Mouse (Mus musculus): ENCODE results near the gene Ccz1. TPM values are rescaled to one million over a fixed set of nuclear protein-coding genes. Genes with fewer than 3 reads are reported as not detected.

The Ccz1 gene
- total RNA-seq, 2 experiments from 2014 or later: 54.1 to 62.9 TPM

- no peak for DNase-seq
Observed at GRCm38 (mm10) chr5:143943231-143944125, 71.2 kb downstream of the Ccz1 start.

GRCm38 (mm10) chr5:143941588-143941987 is 73.1 kb downstream of the Ccz1 start:
- DNase-seq: no peak

Other genes starting within 250 kb of the Ccz1 start
- gene Eif2ak1, start 197.1 kb downstream of the Ccz1 start, total RNA-seq (2021): 10 to 100 TPM; 34.9 to 39.2 TPM
- gene Ankrd61, start 117.2 kb downstream of the Ccz1 start, total RNA-seq (2021): not detected
- gene Aimp2, start 105.0 kb downstream of the Ccz1 start, total RNA-seq (2021): 10 to 100 TPM; 38.3 to 39.0 TPM
- gene Pms2, start 104.9 kb downstream of the Ccz1 start, total RNA-seq (2021): 1 to 10 TPM; 9.3 to 9.4 TPM
- gene Gm42421, start 86.7 kb downstream of the Ccz1 start, total RNA-seq (2021): under 1 TPM in 1 of 2 experiments, not detected in 1; 0.46 TPM
- gene Rsph10b, start 81.8 kb downstream of the Ccz1 start, total RNA-seq (2021): 1 to 10 TPM; 1.8 to 8.8 TPM
- not detected for gene Ocm, start 11.8 kb upstream of the Ccz1 start, total RNA-seq (2021)
- gene Lmtk2, start 85.6 kb upstream of the Ccz1 start, total RNA-seq (2021): 10 to 100 TPM; 33.6 to 34.1 TPM
- gene Bhlha15, start 175.4 kb upstream of the Ccz1 start, total RNA-seq (2021): under 1 TPM; 0.69 to 0.86 TPM
- 100 to 1,000 TPM in 1 of 2 experiments, 10 to 100 TPM in 1; 92.8 to 111 TPM for gene Tecpr1, start 208.7 kb upstream of the Ccz1 start, total RNA-seq (2021)
- gene Bri3, start 229.6 kb upstream of the Ccz1 start, total RNA-seq (2021): 100 to 1,000 TPM; 115 to 151 TPM

Measured in adrenal gland, postnatal 36 days (tissue).